Mouse (Mus musculus) v-Abl transformed pro-B cells (cell line): Measurements from ENCODE around the gene Gp5.

Experiments used
- in situ Hi-C, 2 experiments: fragments of 400-800 bp; cut with MboI; formaldehyde crosslinking; loops; one replicate each; pipeline ENCODE4 v1.15.1; 2025; ENCODE audit not compliant: unreplicated experiment in 2 of 2

The Gp5 gene

GRCm38 (mm10) chr16:30310647-30311046 is at the start of gene Gp5:
Gene Gp5 (minus strand): TSS chr16:30310779.
- in situ Hi-C loops: loop anchor here (5.0 to 25.0 kb wide), 4 partner anchors 58 to 1473 kb away; no protein-coding TSS in a partner anchor

DNA sequence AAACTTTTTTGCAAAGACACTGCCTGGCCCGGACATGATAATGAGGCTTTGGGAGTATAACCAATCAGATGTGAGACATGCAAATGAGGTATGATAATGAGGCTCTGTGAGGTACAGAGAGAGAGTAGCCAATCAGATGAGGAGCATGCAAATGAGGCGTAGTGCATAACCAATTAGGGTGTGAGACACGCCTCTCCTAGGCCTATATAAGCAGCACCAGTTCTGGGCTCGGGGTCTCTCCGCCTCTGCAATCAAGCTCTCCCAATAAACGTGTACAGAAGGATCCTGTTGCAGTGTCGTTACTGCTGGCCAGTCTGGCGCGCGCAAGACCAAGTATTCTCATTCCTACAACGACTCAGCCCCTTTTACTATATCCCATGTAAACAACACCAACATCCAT is 42.9 kb upstream of the Gp5 start:
- in situ Hi-C loops: loop anchor here in 1 of 2 experiments (25.0 kb wide), 1 partner anchor 709 kb away; no protein-coding TSS in a partner anchor

GRCm38 (mm10) chr16:30314236-30314635 is 3.7 kb upstream of the Gp5 start:
- in situ Hi-C loops: loop anchor here (5.0 to 25.0 kb wide), 4 partner anchors 62 to 1477 kb away; no protein-coding TSS in a partner anchor

- in situ Hi-C loops: loop anchor here (5.0 to 25.0 kb wide), 4 partner anchors 58 to 1473 kb away; no protein-coding TSS in a partner anchor
Observed at GRCm38 (mm10) chr16:30310171-30310515, 436 bp downstream of the Gp5 start.

- in situ Hi-C loops: loop anchor here (5.0 to 25.0 kb wide), 4 partner anchors 57 to 1472 kb away; no protein-coding TSS in a partner anchor
Observed at GRCm38 (mm10) chr16:30309395-30310170, 996 bp downstream of the Gp5 start.

DNA sequence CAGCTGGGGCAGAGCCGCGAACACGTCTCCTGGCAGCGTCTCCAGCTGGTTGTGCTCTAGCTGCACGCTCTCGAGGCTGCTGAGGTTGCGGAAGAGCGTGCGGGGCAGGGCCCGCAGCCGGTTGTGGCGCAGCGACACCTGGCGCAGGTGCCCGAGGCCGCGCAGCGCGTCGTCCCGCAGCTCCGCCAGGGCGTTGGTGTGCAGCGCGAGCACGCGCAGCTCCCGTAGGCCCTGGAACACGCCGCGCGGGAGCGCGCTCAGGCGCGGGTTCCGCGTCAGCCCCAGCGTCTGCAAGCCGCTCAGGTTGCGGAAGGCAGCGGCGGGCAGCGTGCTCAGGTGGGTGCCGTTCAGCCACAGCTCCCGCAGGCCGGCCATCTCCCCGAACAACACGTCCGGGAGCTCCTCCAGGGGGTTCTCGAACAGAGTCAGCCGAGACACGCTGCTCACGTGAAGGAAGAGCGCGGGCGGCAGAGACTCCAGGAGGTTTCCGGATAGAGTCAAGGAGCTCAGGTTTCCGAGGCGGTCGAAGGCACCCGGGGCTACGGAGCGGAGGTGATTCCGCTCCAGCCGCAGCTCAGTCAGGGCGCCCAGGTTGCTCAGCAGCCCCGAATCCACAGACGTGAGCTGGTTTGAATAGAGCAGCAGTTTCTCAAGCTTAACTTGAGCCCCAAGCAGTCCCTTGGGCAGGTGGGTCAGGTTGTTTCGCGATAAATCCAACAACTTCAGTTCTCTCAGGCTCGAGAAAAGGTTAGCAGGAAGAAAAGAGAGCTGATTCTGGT is 1.8 kb downstream of the Gp5 start:
- in situ Hi-C loops: loop anchor here in 1 of 2 experiments (25.0 kb wide), 1 partner anchor 1472 kb away; no protein-coding TSS in a partner anchor

- in situ Hi-C loops: loop anchor here in 1 of 2 experiments (25.0 kb wide), 1 partner anchor 1471 kb away; no protein-coding TSS in a partner anchor
Observed at GRCm38 (mm10) chr16:30307961-30308615, 2.5 kb downstream of the Gp5 start.

DNA sequence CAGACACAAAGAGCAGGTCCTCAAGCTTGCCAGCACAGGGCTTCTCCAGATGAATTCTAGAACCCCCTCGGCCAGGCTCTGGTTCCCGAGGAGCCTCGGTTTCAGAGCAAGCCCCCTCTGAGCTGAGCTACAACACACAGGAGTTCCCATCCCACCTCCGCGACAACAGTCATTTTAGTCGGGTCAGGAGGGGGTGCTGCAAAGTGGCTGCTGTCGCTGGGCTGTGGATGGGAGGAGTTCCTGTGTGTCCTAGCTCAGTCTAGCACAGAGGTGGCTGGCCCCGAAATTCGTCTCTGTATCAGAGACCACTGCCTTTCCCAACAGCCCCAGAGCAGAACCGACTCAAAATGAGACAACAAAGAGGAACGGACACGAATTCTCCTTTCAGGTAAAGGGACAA is 3.3 kb downstream of the Gp5 start:
- in situ Hi-C loops: loop anchor here in 1 of 2 experiments (25.0 kb wide), 1 partner anchor 1470 kb away; no protein-coding TSS in a partner anchor

DNA sequence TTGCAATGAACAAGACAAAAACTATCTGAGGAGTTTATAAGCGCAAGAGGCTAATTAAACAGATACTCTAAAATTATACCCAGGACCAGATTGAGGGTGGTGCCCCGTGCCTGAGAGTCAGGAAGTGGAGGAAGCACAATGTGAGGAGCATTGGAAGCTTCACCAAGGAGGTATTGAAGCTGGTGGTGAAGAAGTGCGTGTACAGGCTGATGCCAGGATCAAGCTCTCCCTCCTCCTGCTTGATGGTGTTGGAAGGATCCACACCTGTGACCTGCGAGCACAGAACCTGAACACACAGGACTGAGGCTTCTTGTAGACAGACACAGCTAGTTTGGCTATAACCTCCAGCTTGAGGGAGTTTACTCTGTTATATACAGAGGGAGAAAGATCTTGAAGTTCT is 4.5 kb downstream of the Gp5 start:
- in situ Hi-C loops: loop anchor here in 1 of 2 experiments (25.0 kb wide), 1 partner anchor 1469 kb away; no protein-coding TSS in a partner anchor

GRCm38 (mm10) chr16:30304236-30304635 is 6.3 kb downstream of the Gp5 start:
- in situ Hi-C loops: loop anchor here in 1 of 2 experiments (25.0 kb wide), 1 partner anchor 1467 kb away; no protein-coding TSS in a partner anchor

DNA sequence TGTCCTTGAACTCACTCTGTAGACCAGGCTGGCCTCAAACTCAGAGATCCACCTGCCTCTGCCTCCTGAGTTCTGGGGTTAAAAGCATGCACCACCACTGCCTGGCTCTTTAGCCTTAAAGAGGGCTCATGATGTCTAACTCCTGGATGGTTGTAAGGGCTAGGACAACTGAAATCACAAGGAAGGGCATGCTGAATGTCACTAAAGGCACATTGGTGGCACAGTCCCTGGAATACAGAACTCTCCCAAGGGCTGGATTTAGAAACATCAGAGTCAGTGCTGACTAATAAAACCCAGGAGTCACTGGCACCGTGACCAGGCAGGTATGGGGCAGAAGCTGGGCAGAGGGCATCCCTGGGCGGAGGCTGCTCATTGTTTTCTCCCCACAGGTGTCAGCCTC is 7.2 kb downstream of the Gp5 start:
- in situ Hi-C loops: loop anchor here in 1 of 2 experiments (25.0 kb wide), 1 partner anchor 1466 kb away; no protein-coding TSS in a partner anchor

GRCm38 (mm10) chr16:30302686-30303085 is 7.9 kb downstream of the Gp5 start:
- in situ Hi-C loops: loop anchor here in 1 of 2 experiments (25.0 kb wide), 1 partner anchor 1465 kb away; no protein-coding TSS in a partner anchor

DNA sequence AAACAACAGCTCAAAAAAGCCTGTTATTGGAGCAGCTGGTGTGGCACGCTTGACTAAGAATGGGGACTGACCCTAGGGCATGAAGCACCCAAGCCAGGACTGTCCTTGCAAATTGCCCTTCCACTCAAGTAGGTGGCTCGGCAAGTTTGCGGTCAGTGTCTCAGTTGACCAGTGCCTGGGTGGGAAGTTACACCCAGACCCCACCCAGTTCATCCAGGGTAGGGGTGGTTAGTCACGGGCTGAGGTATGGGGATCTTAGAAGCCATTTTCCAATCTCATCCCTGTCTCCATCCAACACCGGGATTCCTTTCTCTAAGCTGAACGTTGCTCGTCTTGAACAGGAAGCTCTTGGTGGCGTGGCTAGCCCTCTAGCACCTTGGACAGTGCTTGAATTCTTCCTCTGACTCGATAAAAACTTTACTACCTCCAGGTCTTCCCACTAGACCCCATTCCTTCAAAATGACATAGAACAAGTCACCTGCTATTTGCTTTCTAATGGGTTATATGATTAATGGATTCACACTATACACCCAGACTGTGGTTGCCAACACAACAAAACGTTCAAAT is 10.8 kb downstream of the Gp5 start:
- in situ Hi-C loops: loop anchor here in 1 of 2 experiments (25.0 kb wide), 1 partner anchor 1462 kb away; no protein-coding TSS in a partner anchor

GRCm38 (mm10) chr16:30297450-30297849 is 13.1 kb downstream of the Gp5 start:
- in situ Hi-C loops: no loop called here

DNA sequence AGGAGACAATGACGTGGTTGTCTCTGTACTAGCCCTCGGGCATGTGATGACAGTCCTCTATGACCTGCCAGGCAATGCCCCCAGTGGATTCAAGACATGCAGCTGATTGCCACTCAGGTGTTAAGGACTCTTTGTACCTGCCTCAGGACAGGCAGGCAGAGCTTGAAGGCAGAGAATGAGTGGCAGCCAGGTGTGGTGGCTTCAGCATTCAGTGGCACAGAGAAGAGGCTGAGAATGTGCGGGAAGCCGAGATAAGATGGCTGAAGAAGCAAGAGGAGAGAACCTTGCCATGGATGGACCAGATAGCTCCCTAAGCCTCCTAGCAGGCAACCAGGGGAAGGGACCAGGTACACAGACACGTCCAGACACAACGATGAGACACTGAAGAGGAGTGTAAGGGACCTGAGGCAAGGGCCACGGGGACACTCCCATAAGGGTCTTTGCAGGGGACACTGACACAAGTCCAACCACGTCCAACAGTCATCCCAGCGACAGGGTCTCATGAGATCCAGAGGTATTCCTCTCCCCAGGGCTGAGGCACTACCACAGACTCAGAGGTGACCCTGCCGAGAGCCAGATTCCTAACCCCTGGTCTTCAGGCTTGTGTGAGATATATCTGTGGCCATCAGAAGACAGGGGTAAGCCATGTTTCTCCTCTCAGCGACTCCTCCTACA is 13.8 kb downstream of the Gp5 start:
- in situ Hi-C loops: no loop called here

GRCm38 (mm10) chr16:30295106-30295505 is 15.5 kb downstream of the Gp5 start:
- in situ Hi-C loops: no loop called here

- in situ Hi-C loops: no loop called here
Observed at GRCm38 (mm10) chr16:30290436-30290835, 20.1 kb downstream of the Gp5 start.

GRCm38 (mm10) chr16:30285701-30286100 is 24.9 kb downstream of the Gp5 start:
- in situ Hi-C loops: no loop called here

DNA sequence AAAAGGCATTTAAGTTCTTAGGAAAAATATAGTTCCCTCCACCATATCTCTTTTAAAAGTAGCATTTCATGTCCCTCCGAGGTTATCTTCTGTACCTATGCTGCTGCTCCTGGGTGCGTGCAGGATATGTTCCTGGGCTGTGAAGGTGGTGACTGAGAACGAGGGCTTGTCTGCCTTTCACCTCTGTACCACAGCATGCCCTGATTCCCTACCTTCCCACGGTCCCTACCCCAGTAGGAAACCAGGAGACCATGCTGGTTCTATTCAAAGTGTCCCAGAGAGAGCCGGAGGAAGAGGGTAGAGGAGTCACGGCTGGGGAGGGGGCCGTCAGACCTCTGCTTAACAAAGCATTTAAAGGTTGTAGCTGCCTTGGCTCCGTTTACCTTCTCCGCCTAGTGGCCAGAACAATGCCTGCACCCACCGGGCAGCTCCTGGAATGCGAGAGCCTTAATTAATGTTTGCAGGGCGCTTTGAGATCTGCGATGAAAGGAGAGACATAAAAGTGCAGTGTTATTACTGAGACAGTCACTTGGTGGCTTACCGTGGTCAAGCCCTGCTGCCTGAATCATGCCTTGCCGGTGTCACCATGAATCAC is 26.7 kb downstream of the Gp5 start:
- in situ Hi-C loops: no loop called here
